Mouse (Mus musculus) right cerebral cortex, adult 2 months (tissue): ENCODE results near the gene Ifi206.
"Not testable (repeated sequence)": the region's sequence is repeated elsewhere in the genome, so short reads cannot be mapped to it uniquely, and the experiment has no call there.

ENCODE experiments used
- DNase-seq, 2 experiments: peaks; one replicate each; pipeline ENCODE4 v3.0.0; 2021 to 2022; ENCODE audit warnings: low spot score in 2 of 2

Gene Ifi206

GRCm38 (mm10) chr1:173490812-173491480, at the start of gene Ifi206:
Gene Ifi206, minus strand, starts transcription at chr1:173491041.
- not testable (repeated sequence) for DNase-seq

GRCm38 (mm10) chr1:173535791-173536190, 45.0 kb upstream of the Ifi206 start, which contains the start of gene Ifi214:
Gene Ifi214, minus strand, starts transcription at chr1:173535957.
- DNase-seq: not testable (repeated sequence)

- DNase-seq: no peak
Measured at GRCm38 (mm10) chr1:173521452-173521851, 30.6 kb upstream of the Ifi206 start.

- not testable (repeated sequence) for DNase-seq
Measured at GRCm38 (mm10) chr1:173510595-173510994, 19.8 kb upstream of the Ifi206 start.

GRCm38 (mm10) chr1:173491483-173491882, 642 bp upstream of the Ifi206 start:
- DNase-seq: not testable (repeated sequence)

- DNase-seq: not testable (repeated sequence)
Measured at GRCm38 (mm10) chr1:173481182-173481574, 9.7 kb downstream of the Ifi206 start.

DNA sequence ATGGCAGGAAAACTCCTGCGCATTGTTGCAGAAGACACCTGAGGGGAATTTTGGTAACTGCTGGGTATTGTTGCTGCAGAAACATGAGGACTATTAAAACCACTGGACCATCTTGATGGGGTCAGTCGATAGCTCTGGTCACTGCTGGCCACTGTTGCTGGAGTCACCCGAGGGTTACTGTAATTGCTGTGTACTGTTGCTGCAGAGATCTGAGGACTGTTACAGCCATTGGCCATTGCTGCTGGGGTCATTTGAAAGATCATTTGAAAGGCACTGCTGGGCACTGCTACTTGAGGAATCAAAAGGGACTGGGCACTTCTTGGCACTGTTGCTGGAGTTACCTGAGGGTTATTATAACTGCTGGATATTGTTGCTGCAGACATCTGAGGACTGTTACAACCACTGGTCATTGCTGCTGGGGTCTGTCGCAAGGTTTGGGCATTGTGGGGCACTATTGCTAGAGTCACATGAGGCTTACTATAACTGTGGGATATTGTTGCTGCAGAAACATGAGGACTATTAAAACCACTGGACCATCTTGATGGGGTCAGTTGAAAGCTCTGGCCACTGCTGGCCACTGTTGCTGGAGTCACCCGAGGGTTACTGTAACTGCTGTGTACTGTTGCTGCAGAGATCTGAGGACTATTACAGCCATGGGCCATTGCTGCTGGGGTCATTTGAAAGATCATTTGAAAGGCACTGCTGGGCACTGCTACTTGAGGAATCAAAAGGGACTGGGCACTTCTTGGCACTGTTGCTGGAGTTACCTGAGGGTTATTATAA, 10.3 kb downstream of the Ifi206 start:
- DNase-seq: not testable (repeated sequence)

GRCm38 (mm10) chr1:173456761-173457160, 34.1 kb downstream of the Ifi206 start:
- no peak for DNase-seq

DNA sequence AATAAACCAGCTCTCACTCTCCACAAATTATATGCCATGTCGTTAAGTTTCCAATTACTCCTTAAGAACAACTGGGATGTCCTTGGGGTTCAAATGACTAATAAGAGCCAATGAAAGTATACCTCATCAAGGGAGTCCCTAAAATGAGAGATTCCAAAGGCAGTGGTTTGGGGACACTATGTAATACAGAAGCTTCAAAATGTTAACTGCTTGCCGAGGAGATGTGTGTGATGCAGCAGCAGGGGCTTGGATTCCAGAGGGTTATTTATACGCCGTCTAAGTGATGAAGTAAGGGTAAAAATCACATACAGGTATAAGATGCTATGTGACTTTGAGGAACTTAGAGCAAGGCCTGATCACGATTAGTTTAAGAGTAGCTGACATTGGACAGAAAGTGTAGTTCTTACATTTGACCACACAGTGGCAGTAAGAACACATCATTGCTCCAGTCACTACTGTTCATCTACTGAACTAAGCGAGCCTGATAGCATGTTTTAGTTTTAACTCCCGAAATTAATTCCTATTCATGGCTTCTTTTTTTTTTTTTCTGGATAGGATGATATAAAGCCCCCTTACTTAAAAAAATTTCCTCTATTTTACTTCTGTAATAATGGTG, 34.6 kb downstream of the Ifi206 start:
- peak; percentile 33 to 67 for DNase-seq

DNA sequence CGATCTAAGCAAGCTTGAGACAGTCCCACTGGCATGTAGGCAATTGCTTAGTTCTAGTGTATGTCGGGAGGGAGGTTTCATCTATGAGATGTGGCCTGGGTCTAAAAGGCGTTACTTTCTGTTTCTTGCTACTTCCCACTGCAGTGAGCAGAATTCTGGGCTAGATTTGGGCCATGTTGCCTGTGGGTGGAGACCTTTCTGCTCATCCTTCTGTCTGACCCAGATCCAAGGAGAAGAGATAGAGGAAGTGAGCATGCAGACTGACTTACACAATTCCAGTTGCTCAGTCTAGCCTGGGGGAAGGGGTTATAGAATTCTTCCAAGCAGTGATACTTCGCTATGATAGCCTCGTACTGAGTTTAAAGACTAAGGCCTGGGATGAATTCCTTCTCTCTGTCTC, 39.2 kb downstream of the Ifi206 start:
- DNase-seq: no peak

- DNase-seq: peak in 1 of 2 experiments; percentile 14
Measured at GRCm38 (mm10) chr1:173450621-173451020, 40.2 kb downstream of the Ifi206 start.

DNA sequence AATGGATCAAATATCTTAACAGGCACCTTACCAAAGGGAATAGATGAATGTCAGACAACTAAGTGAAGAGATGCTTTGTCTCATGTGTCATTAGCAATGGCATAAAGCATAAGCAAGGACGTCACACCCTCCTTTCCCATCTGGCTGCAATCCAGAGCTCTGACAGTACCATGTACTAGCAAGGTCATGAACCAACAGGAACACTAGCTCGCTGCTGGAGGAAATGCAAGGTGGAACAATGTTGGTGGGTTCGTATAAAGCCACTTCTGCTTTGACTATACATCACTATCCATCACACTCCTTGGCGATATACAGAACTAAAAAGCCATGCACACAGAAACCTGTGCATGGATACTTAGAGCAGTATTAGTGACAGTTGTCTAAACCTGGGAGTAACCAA, 43.8 kb downstream of the Ifi206 start:
- DNase-seq: no peak

DNA sequence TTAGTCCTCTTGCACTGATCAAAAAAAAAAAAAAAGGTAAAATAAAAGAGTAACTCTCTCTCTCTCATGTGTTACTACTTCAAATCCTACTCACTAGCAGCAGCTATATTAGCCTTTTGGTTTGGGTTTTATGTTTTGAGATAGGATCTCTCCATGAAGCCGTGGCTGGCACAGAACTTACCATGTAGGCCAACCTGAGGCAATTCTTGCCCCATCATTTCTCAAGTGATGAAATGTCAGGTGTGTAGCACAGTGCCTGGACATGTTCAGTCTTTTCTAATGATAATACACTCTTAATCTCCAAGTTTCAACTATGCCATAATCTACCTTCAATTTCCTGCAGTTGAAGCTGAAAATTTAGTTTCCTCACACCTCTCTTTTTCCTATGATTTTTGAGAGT, 47.8 kb downstream of the Ifi206 start:
- no peak for DNase-seq

DNA sequence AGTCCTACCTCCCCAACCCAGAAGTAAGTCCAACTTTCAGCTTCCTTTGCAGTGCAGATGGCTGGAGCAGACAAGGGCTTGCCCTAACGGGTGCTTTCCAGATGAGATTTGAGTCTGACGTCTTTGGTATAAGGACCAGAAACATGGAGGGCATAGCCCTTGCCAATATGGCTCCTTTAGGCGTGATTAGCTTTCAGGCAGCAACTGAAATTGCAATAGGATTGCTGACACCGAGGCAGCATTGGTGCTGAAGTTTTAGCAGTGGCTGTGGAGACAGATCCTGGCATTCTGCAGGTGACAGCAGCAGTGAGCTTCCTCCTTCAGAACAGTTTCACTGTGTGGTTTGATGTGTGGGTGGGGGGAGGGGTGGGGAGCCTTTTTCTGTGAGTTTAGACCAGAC, 49.6 kb downstream of the Ifi206 start:
- no peak for DNase-seq

DNA sequence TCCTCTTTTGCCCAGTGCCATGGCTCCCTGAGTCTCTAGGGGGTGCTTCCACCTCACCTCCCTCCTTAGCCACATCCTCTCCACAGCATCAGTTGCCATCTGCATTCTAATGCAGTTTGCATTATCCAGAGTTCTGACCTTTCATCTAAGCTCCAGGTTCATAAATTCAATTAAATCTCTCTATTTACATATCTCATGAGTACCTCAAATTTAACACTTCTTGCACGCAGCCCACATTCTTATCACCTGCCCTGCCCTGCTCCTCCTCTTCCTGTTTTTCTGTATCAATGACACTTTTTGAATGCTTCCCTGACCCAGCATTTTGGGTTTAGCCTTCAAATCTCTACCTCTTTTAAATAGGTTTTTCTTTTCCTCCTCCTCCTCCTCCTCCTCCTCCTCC, 50.2 kb downstream of the Ifi206 start:
- DNase-seq: no peak

DNA sequence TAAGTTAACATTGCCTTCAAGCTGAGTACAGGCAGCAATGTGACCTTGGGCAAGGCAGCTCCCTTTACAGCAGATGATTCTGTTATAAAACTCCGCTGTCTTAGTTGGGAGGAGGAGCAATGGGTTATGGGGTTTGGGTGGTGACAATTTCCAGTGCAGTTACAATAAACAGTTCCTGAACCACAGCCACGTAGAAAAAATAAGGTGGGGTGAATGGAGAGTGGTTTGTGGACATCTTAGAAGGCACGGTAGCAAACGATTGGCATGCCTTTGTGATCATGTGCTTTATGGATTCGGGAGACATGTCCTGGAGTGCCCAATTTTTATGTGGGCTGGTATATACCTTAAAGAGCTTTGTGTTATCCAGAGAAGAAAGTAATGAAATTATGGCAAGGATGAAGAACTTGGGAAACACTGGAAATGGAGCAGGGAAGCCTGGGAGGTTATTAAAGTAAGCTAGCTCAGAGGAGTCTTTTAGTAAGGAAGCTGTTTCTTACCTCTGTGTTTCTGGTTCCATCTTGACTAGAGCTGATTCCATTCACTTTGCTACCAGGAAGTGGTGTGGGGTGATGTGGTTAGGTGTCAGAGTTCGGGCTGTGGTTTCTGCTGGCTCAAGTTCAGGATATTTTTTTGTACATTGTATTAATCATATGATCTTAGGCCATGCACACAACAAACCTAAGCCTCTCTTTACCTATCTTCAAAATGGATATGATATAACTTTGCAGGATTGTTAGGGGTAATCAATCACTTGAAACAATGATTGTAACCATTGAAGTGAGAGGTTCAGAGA, 53.5 kb downstream of the Ifi206 start:
- DNase-seq: no peak

GRCm38 (mm10) chr1:173432411-173432810, 58.4 kb downstream of the Ifi206 start:
- no peak for DNase-seq

- no peak for DNase-seq
Measured at GRCm38 (mm10) chr1:173429995-173430699, 60.7 kb downstream of the Ifi206 start.

GRCm38 (mm10) chr1:173427385-173427784, 63.5 kb downstream of the Ifi206 start:
- no peak for DNase-seq

DNA sequence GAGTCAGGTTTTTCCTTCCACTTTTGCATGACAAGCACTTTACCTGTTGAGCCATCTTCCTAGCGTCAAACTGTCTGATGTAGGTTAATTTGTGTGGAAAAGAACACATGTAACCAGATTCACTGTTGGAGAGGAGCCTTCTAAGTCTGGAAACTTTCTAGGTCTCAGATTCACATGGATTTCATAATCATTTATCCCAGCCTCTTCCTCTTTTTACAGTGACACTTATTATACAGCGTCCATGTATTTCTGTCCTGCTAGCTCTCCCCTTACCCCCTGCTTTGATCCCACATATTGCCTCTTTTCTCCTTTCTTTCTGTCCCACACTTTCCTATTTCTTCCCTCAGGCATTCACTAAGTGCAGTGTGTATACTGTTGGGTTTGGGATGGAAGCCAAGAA, 64.5 kb downstream of the Ifi206 start:
- DNase-seq: no peak

GRCm38 (mm10) chr1:173420374-173420773, 70.5 kb downstream of the Ifi206 start:
- DNase-seq: no peak
